Mouse (Mus musculus) embryonic facial prominence, embryonic 15.5 days (tissue): ENCODE results near the gene Polr3c. TPM values are rescaled to one million over a fixed set of nuclear protein-coding genes. Genes with fewer than 3 reads are reported as not detected.
"Not testable (repeated sequence)": the region's sequence is repeated elsewhere in the genome, so short reads cannot be mapped to it uniquely, and the experiment has no call there.

ENCODE experiments used
- ATAC-seq: fragments of 200-750 bp; cut with Nextera tagmentation; 2 replicates; pipeline ENCODE4 v1.8.0; 2017; ENCODE audit warnings: low read depth, moderate TSS enrichment; ENCODE audit not compliant: insufficient number of reproducible peaks, low FRiP score, low TSS enrichment
- H3K27ac ChIP-seq: fragments of 300-500 bp; sonication (generic); replicated peaks from 2 replicates; pipeline ENCODE4 v1.5.1; 2015; ENCODE audit warnings: mild to moderate bottlenecking, inconsistent platforms
- H3K27me3 ChIP-seq: fragments of 300-500 bp; sonication (generic); 2 replicates; pipeline ENCODE4 v1.6.1; 2015; ENCODE audit warnings: inconsistent platforms
- H3K36me3 ChIP-seq: fragments of 300-500 bp; sonication (generic); 2 replicates; pipeline ENCODE4 v1.6.1; 2015; ENCODE audit warnings: mild to moderate bottlenecking, inconsistent platforms
- H3K4me1 ChIP-seq: fragments of 300-500 bp; sonication (generic); 2 replicates; pipeline ENCODE4 v1.6.1; 2015; ENCODE audit warnings: inconsistent platforms
- H3K4me2 ChIP-seq: fragments of 300-500 bp; sonication (generic); replicated peaks from 2 replicates; pipeline ENCODE4 v1.6.1; 2015; ENCODE audit warnings: mild to moderate bottlenecking, inconsistent platforms
- H3K4me3 ChIP-seq: fragments of 300-500 bp; sonication (generic); replicated peaks from 2 replicates; pipeline ENCODE4 v1.5.1; 2015; ENCODE audit warnings: mild to moderate bottlenecking, inconsistent platforms
- H3K9ac ChIP-seq: fragments of 300-500 bp; sonication (generic); 2 replicates; pipeline ENCODE4 v1.6.1; 2015; ENCODE audit warnings: inconsistent platforms
- H3K9me3 ChIP-seq: fragments of 300-500 bp; sonication (generic); replicated peaks from 2 replicates; pipeline ENCODE4 v1.6.1; 2016; ENCODE audit warnings: inconsistent platforms
- WGBS: fragments of 180-500 bp; shearing (Covaris S2); methylation state at CpG from one replicate; pipeline ENCODE4 v1.1.7; 2015; 5-methylcytosine and 5-hydroxymethylcytosine counted together
- polyA plus RNA-seq: library from polyadenylated mRNA; unstranded; fragments of >200 nt; fragmentation: Nextera tagmentation; extraction: Ambion mirVana; gene quantifications from 2 replicates; pipeline ENCODE4 v1.2.1, GENCODE M21; 2015

Gene Polr3c
- polyA plus RNA-seq, 1 experiment from 2014 or later: 32.8 TPM

DNA sequence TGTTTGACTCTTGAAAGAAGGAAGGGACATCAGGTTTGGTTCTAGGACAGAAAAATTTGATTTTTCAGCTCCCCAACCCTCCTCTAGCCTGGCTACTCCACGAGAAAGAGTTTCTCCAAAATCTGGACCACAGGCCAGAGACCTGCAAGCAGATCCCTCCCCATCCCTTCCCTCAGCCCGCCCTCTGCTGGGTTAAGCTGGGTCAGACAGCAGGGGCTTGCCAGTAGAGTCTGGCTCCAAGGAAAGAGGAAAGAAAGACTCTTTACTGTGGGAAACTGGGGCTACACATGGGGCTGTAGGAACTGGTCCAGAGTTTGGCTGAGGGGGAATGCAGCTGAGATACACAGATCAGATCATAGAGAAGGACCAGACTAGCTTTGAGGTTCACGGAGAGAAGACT is 34.9 kb downstream of the Polr3c start:
- Histone ChIP-seq H3K4me2 (no peak overlapping the region), H3K9ac (no peak overlapping the region), H3K27ac (no peak overlapping the region), H3K4me1 (peaks cover 10% of the 10 kb centered on the region), H3K27me3 (no peaks in the 10 kb centered on the region), H3K36me3 (no peaks in the 10 kb centered on the region), H3K4me3 (no peak overlapping the region), H3K9me3 (no peaks in the 10 kb centered on the region)
- 15% methylated on average over 3 of the region's 3 CpGs for WGBS
- ATAC-seq: no peak

DNA sequence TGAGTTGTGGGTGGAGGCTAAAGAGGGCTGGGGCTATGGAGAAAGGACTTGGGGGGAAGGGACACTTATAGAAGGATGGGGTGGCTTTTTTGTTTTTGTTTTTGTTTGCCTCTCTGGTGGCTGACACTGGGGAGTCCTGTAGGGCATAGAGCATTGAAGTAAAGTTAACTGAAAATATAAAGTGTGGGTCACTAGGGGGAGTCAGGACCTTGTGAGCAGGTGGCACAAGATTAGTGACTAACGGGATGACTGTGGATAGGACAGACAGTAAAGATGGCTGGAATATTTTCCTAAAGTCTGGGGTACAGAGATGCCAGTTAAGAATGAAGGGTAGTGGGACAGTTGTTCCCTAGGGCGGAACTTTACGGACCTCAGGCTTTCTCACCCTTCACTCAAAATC is 37.1 kb downstream of the Polr3c start:
- WGBS: 60% methylated on average over 3 of the region's 3 CpGs
- ATAC-seq: no peak
- 0 out of 2 replicates have a peak, but pooled peaks cover 3% of the 10 kb centered on the region for H3K4me1 ChIP-seq
- no peak overlapping the region for H3K9ac ChIP-seq
- H3K27ac ChIP-seq: no peak overlapping the region
- no peak overlapping the region for H3K4me2 ChIP-seq
- no peaks in the 10 kb centered on the region for H3K36me3 ChIP-seq
- H3K9me3 ChIP-seq: no peaks in the 10 kb centered on the region
- no peaks in the 10 kb centered on the region for H3K27me3 ChIP-seq
- H3K4me3 ChIP-seq: no peak overlapping the region

DNA sequence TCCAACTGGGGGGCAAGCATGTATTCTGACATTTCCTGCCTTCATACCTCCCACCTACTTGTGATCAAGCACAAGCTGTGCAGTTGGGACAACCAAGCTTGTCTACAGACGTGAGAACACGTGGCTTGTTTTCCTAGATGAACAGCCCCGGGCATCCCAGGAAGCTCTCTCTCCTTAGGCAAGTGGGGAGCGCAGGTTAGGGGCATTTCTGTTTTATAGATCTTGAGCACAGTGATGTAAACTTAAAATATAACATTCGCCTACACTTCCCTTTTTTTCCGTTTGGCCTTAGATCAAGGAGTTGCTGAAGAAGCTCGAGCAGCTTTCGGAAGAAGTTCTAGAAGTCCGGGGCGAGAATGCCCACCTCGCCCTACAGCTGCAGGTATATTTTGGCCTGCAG is 38.6 kb downstream of the Polr3c start:
- Histone ChIP-seq H3K4me3 (no peak overlapping the region), H3K27ac (no peak overlapping the region), H3K4me1 (peaks cover 15% of the 10 kb centered on the region), H3K4me2 (no peak overlapping the region), H3K27me3 (peaks cover 6% of the 10 kb centered on the region), H3K9me3 (no peaks in the 10 kb centered on the region), H3K36me3 (no peaks in the 10 kb centered on the region), H3K9ac (no peak overlapping the region)
- no peak for ATAC-seq
- whole genome bisulfite sequencing: 75% methylated on average over 11 of the region's 11 CpGs

DNA sequence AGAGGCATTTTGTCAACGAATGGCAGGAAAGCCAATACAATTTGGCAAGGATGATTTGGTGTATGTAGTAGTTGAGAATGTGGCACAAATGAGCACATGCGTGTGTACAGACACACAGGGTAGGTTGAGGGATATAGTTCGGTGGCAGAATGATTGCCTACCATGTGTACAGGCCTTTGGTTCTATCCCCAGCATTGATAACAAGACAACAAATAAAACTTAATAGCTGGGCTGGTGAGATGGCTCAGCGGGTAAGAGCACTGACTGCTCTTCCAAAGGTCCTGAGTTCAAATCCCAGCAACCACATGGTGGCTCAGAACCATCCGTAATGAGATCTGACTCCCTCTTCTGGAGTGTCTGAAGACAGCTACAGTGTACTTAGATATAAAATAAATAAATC is 41.4 kb downstream of the Polr3c start:
- not testable (repeated sequence) for H3K9ac ChIP-seq, H3K27ac ChIP-seq, H3K4me2 ChIP-seq, H3K4me3 ChIP-seq, H3K36me3 ChIP-seq, H3K9me3 ChIP-seq, ATAC-seq
- 90% methylated on average over 5 of the region's 5 CpGs for WGBS
- Histone ChIP-seq H3K4me1 (peaks cover 14% of the 10 kb centered on the region), H3K27me3 (peaks cover 11% of the 10 kb centered on the region)

DNA sequence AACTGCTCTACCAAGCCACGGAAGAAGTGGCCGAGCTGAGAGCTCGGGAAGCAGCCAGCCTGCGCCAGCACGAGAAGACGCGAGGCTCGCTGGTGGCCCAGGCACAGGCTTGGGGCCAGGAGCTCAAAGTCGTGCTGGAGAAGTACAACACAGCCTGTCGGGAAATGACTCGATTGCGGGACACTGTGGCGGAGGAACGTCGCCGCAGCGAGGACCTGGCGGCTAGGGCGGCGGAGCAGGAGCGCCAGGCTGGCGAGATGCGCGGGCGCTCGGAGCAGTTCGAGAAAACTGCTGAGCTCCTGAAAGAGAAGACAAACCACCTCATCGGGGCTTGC is 42.6 kb downstream of the Polr3c start:
- Histone ChIP-seq H3K27me3 (peaks cover 12% of the 10 kb centered on the region), H3K4me3 (peak overlapping the region; percentile 21), H3K4me1 (peaks cover 14% of the 10 kb centered on the region), H3K4me2 (peak overlapping the region; percentile 47), H3K9me3 (no peaks in the 10 kb centered on the region), H3K36me3 (no peaks in the 10 kb centered on the region), H3K27ac (no peak overlapping the region), H3K9ac (no peak overlapping the region)
- WGBS: 33% methylated on average over 28 of the region's 28 CpGs
- no peak for ATAC-seq

DNA sequence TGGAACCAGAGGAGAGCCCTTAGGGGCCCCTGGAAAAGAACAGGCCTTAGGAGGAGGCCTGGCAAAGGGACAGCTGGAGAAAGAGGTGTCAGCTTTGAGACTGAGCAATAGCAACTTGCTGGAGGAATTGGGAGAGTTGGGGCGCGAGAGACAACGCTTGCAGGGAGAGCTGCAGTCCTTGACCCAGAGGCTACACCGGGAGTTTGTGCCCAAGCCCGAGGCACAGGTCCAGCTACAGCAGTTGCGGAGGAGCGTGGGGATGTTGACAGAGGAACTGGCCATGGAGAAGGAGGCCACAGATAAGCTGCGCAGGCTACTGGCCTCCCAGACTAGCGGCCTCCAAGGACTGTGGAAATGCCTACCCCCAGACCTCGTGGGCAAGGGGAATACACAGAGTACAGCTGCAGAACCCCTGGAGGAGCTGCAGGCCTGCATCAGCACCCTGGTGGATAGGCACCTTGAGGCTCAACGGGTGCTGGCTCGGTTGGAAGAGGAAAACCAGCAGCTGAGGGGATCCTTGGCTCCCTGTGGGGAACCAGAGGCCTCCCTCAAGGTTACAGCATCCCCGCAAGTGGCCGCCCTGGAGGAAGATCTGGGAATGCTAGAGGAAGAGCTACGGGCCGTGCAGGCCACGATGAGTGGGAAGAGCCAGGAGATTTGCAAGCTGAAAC is 43.1 kb downstream of the Polr3c start:
- Histone ChIP-seq H3K9ac (no peak overlapping the region), H3K27me3 (peaks cover 14% of the 10 kb centered on the region), H3K4me1 (peaks cover 16% of the 10 kb centered on the region), H3K36me3 (no peaks in the 10 kb centered on the region), H3K4me2 (peak overlapping the region; percentile 47), H3K4me3 (peak overlapping the region; percentile 21), H3K27ac (no peak overlapping the region), H3K9me3 (no peaks in the 10 kb centered on the region)
- ATAC-seq: no peak
- 61% methylated on average over 17 of the region's 17 CpGs for WGBS

DNA sequence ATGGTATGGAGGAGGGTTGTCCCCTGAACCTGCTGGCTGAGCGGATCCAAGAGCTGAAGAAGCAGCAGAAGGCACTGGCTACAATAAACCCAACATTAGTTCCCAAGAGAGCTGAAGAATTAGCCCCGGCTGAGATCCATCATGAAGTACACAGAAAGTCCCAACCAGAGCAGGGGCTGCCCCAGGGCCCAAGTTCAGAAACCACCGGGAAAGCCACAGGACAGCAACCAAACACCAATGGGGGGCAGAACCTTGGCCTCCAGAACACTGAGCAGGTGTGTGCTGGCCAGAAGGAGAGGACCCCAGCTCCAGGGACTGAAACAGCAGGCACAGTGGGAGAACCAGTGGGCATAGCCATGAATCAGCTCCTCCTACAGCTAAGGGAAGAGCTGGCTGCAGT is 43.9 kb downstream of the Polr3c start:
- Histone ChIP-seq H3K27me3 (peaks cover 14% of the 10 kb centered on the region), H3K27ac (no peak overlapping the region), H3K4me2 (no peak overlapping the region), H3K4me1 (peaks cover 20% of the 10 kb centered on the region), H3K9me3 (no peaks in the 10 kb centered on the region), H3K4me3 (no peak overlapping the region), H3K36me3 (no peaks in the 10 kb centered on the region), H3K9ac (no peak overlapping the region)
- 71% methylated on average over 3 of the region's 3 CpGs for WGBS
- no peak for ATAC-seq

DNA sequence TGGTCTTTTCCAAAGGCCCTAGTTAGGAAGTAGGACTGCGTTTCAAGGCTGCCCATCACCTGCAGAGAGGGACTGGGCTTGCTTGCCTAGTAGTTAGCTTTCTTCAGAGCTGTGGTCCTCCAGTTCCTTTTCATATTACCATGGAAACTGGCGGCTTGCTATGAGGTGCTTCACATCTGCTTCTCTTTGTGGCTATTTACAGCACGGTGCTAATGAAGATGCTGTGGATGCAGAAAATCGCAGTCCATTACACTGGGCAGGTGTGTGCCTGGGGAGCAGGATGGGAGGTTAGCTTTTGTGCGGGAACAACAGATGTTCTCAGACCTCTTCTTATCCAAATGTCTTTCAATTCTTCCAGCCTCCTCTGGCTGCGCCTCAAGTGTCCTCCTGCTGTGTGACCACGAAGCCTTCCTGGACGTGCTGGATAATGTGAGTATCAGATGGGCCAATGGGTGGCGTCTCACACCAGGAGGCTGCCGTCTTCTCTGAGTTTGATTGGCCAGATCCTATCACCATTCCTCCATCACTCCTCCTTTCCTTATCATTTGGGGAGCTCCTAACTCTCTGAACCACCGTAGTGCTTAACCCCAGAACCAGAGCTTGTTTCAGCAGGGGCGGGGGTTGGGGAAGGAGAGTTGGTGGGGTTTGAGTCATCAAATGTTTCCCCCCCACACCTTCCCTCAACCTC is 47.0 kb downstream of the Polr3c start:
- Histone ChIP-seq H3K36me3 (no peaks in the 10 kb centered on the region), H3K9me3 (no peaks in the 10 kb centered on the region), H3K4me1 (peaks cover 23% of the 10 kb centered on the region), H3K9ac (no peak overlapping the region), H3K27ac (no peak overlapping the region), H3K4me3 (no peak overlapping the region), H3K27me3 (peaks cover 14% of the 10 kb centered on the region), H3K4me2 (no peak overlapping the region)
- ATAC-seq: no peak
- WGBS: 32% methylated on average over 12 of the region's 12 CpGs

DNA sequence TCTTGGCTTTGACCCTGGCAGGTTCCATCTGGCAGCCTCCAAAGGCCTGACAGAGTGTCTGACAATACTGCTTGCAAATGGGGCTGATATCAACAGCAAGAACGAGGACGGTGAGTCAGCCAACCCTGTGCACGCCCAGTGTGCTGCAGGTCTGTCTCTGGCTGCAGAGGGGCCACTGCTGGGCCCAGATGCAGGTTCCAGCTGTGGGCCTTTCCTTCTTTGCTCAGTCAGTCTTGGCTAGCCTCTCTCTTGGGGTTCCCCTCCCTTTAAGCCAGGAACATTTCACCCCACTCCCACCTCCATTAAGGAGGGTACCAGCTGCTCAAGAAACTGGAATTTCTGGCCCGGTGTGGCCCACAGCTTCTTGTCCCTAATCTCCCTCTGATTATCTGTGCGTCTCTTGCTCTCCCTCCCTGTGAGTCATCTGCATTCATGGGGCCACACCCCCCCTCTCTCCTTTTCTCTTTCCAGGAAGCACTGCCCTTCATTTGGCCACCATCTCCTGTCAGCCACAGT is 48.2 kb downstream of the Polr3c start:
- peaks cover 12% of the 10 kb centered on the region for H3K27me3 ChIP-seq
- no peaks in the 10 kb centered on the region for H3K9me3 ChIP-seq
- no peaks in the 10 kb centered on the region for H3K36me3 ChIP-seq
- H3K4me1 ChIP-seq: peaks cover 17% of the 10 kb centered on the region
- no peak overlapping the region for H3K4me2 ChIP-seq
- ATAC-seq: peak; percentile 58; the same call in 1 of the 2 replicates
- 0 out of 2 replicates have a peak overlapping the region, but pooled peaks have one; percentile 34 for H3K27ac ChIP-seq
- WGBS: 22% methylated on average over 5 of the region's 5 CpGs
- no peak overlapping the region for H3K4me3 ChIP-seq
- no peak overlapping the region for H3K9ac ChIP-seq

DNA sequence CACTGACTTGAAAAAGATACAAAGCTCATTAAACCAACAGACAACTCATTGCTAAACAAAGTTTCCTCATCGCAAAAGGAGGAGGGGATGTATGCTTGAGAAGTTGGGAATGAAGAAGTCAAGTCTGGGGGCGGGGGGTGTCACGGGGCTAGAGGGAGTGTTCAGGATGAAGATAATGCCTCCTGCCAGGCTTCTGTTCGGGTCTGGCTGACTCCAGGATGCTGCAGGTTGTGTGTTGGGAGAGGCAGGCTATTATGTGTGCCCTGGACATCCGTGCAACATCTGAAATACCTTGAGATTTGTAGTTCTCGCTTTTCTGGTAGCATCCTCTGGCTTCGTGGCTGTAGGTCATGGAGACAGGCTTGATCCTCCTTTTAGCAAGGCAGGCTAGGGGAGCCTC is 49.0 kb downstream of the Polr3c start:
- 0 out of 2 replicates have a peak overlapping the region, but pooled peaks have one; percentile 34 for H3K27ac ChIP-seq
- H3K36me3 ChIP-seq: no peaks in the 10 kb centered on the region
- H3K27me3 ChIP-seq: peaks cover 5% of the 10 kb centered on the region
- no peak for ATAC-seq
- H3K4me2 ChIP-seq: no peak overlapping the region
- peaks cover 13% of the 10 kb centered on the region for H3K4me1 ChIP-seq
- no peaks in the 10 kb centered on the region for H3K9me3 ChIP-seq
- H3K4me3 ChIP-seq: no peak overlapping the region
- no peak overlapping the region for H3K9ac ChIP-seq
- WGBS: 65% methylated on average over 7 of the region's 7 CpGs

DNA sequence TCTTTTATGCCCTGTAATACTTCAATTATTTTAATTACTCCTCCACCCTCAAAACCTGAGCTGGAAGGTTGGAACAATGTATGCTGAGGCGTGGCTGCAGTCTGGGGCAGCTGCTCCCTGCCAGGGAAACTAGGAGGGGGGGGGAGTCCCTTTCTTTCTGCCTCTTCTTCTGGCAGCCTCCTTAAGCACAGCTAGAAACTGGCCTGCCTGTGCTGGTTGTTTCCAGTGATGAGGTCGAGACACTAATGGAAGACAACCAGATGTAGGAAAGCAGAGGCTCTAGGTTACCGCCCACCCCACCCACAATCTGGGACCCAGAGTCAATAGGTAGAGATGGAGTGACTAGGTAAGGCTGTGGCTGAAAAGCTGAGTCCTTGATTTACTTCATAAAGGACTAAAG is 51.7 kb downstream of the Polr3c start:
- peak overlapping the region; percentile 78; the same call in 1 of the 2 replicates for H3K27ac ChIP-seq
- H3K4me3 ChIP-seq: no peak overlapping the region
- no peak overlapping the region for H3K4me2 ChIP-seq
- 47% methylated on average over 3 of the region's 3 CpGs for WGBS
- peaks cover 14% of the 10 kb centered on the region for H3K4me1 ChIP-seq
- ATAC-seq: peak; percentile 11; the same call in 1 of the 2 replicates
- no peaks in the 10 kb centered on the region for H3K36me3 ChIP-seq
- H3K9me3 ChIP-seq: no peaks in the 10 kb centered on the region
- H3K27me3 ChIP-seq: peaks cover 3% of the 10 kb centered on the region; the same call in 1 of the 2 replicates
- H3K9ac ChIP-seq: no peak overlapping the region
